Mouse (Mus musculus): ENCODE measurements at regions not wholly inside any gene's neighbourhood (a gene's known extent, or its start where the extent isn't known, plus 50 kb on each side); places are given as distances from the start of the nearest gene placed in this dataset.

DNA sequence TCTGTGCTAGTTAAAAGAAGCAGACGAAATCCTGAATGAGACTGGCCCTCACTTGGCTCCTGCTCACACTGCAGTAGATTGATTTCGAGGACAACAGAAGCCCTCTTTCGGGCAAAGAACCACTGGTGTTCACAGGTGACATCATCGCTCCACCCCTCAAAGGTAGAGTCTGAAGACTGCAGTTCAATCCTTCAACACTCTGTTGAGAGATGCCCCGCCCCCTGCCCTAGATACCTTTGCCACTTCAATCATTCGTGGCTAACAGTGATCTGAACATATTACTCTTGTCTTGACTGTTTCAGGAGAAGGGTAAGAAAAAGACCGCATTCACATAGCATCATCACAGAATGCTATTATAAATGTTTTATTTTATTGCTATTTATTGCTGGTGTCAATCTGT is 205.5 kb upstream of the Gadl1 start:
- Histone ChIP-seq H3K36me3 (no peaks in the 10 kb centered on the region), H3K9me3 (replicated peaks) (no peaks in the 10 kb centered on the region), H3K27ac (replicated peaks) (no peak overlapping the region), H3K4me1 (no peaks in the 10 kb centered on the region), H3K4me2 (replicated peaks) (no peak overlapping the region), H3K27me3 (no peaks in the 10 kb centered on the region), H3K9ac (no peak overlapping the region), H3K4me3 (replicated peaks) (no peak overlapping the region)
- ATAC-seq (ENCODE audit: insufficient number of reproducible peaks, low FRiP score, low TSS enrichment, low read depth), result no peak
- 86% methylated on average over 7 of the region's 7 CpGs for WGBS

DNA sequence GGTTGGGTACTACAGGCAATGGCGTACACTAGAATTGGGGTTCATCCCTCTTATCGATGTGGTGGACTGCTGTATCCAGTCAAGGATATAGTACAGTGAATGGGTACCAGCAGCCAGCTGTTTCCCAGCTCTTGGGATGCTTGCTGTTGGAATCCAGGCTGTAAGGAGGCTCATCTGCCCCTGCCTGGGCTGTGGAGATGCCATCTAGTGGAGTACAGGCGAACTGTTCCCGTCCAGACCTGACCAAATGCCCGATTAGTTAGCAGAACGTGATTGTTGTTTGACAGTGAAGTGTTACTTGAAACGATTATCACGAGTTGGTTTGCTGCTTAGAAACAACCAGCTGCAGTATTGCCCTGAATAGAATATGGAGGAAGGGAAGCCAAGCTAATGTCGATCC is 205.0 kb upstream of the Gadl1 start:
- Histone ChIP-seq H3K36me3 (no peaks in the 10 kb centered on the region), H3K9me3 (replicated peaks) (no peaks in the 10 kb centered on the region), H3K9ac (no peak overlapping the region), H3K27me3 (no peaks in the 10 kb centered on the region), H3K4me1 (no peaks in the 10 kb centered on the region), H3K4me2 (replicated peaks) (no peak overlapping the region), H3K4me3 (replicated peaks) (no peak overlapping the region), H3K27ac (replicated peaks) (no peak overlapping the region)
- ATAC-seq (ENCODE audit: insufficient number of reproducible peaks, low FRiP score, low TSS enrichment, low read depth), result no peak
- WGBS, result 38% methylated on average over 9 of the region's 9 CpGs

- Histone ChIP-seq H3K27me3 (no peaks in the 10 kb centered on the region), H3K9me3 (replicated peaks) (no peaks in the 10 kb centered on the region), H3K27ac (replicated peaks) (no peak overlapping the region), H3K9ac (no peak overlapping the region), H3K4me1 (no peaks in the 10 kb centered on the region), H3K4me3 (replicated peaks) (no peak overlapping the region), H3K36me3 (no peaks in the 10 kb centered on the region), H3K4me2 (replicated peaks) (no peak overlapping the region)
- ATAC-seq (ENCODE audit: insufficient number of reproducible peaks, low FRiP score, low TSS enrichment, low read depth), result no peak
- 90% methylated on average over 6 of the region's 6 CpGs for WGBS
These were observed 203.5 kb upstream of the Gadl1 start for GRCm38 (mm10) chr9:115705761-115706160.

DNA sequence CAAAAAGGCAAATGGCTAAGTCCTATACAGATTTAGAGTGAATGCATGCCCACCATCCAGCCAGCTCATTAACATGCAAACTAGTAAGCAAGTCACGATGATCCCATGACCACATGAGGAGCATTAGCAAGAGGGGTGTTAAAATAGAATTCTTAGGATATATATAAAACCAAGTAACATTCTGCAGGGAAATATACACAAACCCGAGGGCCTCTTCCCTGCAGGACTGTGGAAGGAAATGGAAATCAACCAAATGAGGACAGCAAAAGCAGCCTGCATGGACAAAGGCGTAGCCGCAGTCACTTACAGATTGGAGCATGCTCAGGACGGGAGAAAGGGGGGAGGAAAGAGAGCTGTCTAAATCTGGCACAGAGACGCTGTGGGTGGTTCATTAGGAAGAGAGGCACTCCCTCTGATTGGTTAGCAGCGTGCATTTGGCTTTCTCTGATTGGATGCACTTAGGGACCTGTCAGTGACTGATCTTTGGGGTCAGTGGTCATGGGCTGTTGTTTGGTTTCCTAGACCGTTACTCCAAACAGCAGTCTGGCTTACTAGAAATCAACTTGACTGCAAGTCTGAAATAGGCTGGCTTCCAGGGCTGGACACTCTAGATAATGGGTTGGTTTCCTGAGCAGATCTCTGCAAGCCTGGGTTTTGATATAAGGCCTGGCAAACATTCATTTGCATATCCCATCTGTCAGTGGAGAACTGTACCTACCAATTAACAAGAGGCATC is 200.9 kb upstream of the Gadl1 start:
- H3K27ac ChIP-seq (replicated peaks), result no peak overlapping the region
- H3K4me2 ChIP-seq (replicated peaks), result no peak overlapping the region
- no peaks in the 10 kb centered on the region for H3K4me1 ChIP-seq
- no peaks in the 10 kb centered on the region for H3K36me3 ChIP-seq
- no peak for ATAC-seq (ENCODE audit: insufficient number of reproducible peaks, low FRiP score, low TSS enrichment, low read depth)
- H3K4me3 ChIP-seq (replicated peaks), result no peak overlapping the region
- 41% methylated on average over 8 of the region's 8 CpGs for WGBS
- no peaks in the 10 kb centered on the region for H3K27me3 ChIP-seq
- H3K9me3 ChIP-seq (replicated peaks), result no peaks in the 10 kb centered on the region
- no peak overlapping the region for H3K9ac ChIP-seq

- no peaks in the 10 kb centered on the region for H3K4me1 ChIP-seq
These were observed 199.1 kb upstream of the Gadl1 start for GRCm38 (mm10) chr9:115710039-115710739.

DNA sequence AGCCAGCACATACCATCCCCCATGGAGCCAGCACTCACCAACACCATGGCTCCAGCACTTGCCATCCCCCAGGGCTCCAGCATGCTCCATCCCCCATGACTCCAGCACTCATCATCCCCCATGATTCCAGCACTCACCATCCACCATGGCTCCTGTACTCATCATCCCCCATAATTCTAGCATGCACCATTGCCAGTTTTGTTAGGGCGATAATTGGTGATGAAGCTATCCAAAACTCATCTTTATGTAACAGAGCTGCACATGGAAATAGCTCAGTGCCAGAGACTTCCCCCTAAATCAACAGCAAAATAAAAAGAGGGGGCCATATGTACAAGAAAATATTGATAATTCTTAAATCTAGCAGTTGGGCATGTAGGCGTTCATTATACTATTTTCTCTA is 188.9 kb upstream of the Gadl1 start:
- Histone ChIP-seq H3K4me3 (replicated peaks) (no peak overlapping the region), H3K4me1 (no peaks in the 10 kb centered on the region), H3K36me3 (no peaks in the 10 kb centered on the region), H3K4me2 (replicated peaks) (no peak overlapping the region), H3K9me3 (replicated peaks) (no peaks in the 10 kb centered on the region), H3K9ac (no peak overlapping the region), H3K27ac (replicated peaks) (no peak overlapping the region), H3K27me3 (no peaks in the 10 kb centered on the region)
- 93% methylated on average over 2 of the region's 2 CpGs for WGBS
- no peak for ATAC-seq (ENCODE audit: insufficient number of reproducible peaks, low FRiP score, low TSS enrichment, low read depth)

More at GRCm38 (mm10) chr9:115710039-115710739, 199.1 kb upstream of the Gadl1 start:
- H3K9me3 ChIP-seq (replicated peaks), result no peaks in the 10 kb centered on the region
- H3K27me3 ChIP-seq, result no peaks in the 10 kb centered on the region
- no peak overlapping the region for H3K27ac ChIP-seq (replicated peaks)
- WGBS, result 79% methylated on average over 14 of the region's 14 CpGs
- H3K9ac ChIP-seq, result no peak overlapping the region
- no peaks in the 10 kb centered on the region for H3K36me3 ChIP-seq
- ATAC-seq (ENCODE audit: insufficient number of reproducible peaks, low FRiP score, low TSS enrichment, low read depth), result no peak
- H3K4me2 ChIP-seq (replicated peaks), result no peak overlapping the region
- no peak overlapping the region for H3K4me3 ChIP-seq (replicated peaks)

GRCm38 (mm10) chr9:115720841-115721240 is 188.4 kb upstream of the Gadl1 start:
- no peak for ATAC-seq (ENCODE audit: insufficient number of reproducible peaks, low FRiP score, low TSS enrichment, low read depth)
- no peak overlapping the region for H3K9ac ChIP-seq
- H3K4me2 ChIP-seq (replicated peaks), result no peak overlapping the region
- no peaks in the 10 kb centered on the region for H3K36me3 ChIP-seq
- WGBS, result 93% methylated on average over 2 of the region's 2 CpGs
- H3K27me3 ChIP-seq, result no peaks in the 10 kb centered on the region
- no peaks in the 10 kb centered on the region for H3K4me1 ChIP-seq
- no peaks in the 10 kb centered on the region for H3K9me3 ChIP-seq (replicated peaks)
- H3K27ac ChIP-seq (replicated peaks), result no peak overlapping the region
- no peak overlapping the region for H3K4me3 ChIP-seq (replicated peaks)

DNA sequence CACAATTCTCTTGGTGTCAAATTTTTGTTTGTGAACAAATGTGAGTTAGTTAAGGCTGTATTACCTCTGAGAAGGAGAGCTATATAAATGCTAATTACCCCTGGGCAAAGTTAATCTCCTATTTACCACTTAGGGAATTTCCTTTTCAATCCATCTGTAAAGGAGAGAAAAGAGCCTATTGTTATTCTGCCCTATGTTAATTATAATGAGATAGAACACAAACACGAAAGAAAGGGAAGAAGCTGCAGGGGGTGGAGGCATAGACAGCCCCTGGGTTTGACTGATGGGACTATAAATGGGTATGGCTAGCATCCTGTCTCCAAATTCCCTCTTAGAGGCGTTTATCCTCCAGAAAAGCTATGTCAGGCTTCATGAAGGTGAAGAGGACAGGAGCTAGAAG is 185.2 kb upstream of the Gadl1 start:
- Histone ChIP-seq H3K9ac (no peak overlapping the region), H3K4me3 (replicated peaks) (no peak overlapping the region), H3K9me3 (replicated peaks) (no peaks in the 10 kb centered on the region), H3K27ac (replicated peaks) (no peak overlapping the region), H3K27me3 (no peaks in the 10 kb centered on the region), H3K4me1 (peaks cover 3% of the 10 kb centered on the region; the same call in 1 of the 2 replicates), H3K4me2 (replicated peaks) (no peak overlapping the region), H3K36me3 (no peaks in the 10 kb centered on the region)
- ATAC-seq (ENCODE audit: insufficient number of reproducible peaks, low FRiP score, low TSS enrichment, low read depth), result no peak
- WGBS, result 28% methylated on average over 2 of the region's 2 CpGs

DNA sequence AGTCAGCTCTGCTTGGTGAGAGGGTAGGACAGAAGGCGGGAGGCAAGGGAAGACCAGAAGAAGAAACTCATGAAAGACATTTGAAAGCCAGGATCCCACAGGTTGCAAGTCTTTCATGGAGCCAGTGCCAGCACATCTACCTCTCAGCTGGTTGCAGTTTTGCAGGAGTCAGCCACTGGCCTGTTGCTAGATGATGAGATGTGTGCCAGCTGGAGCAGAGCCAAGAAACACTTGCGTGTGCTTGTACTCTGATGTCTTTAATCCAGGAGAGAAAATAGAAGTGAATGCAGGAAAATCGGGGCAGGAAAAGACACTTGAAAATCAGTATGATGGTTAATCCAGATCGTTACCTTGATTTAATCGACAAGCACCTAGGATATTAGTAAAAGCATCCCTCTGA is 181.9 kb upstream of the Gadl1 start:
- H3K9me3 ChIP-seq (replicated peaks), result no peaks in the 10 kb centered on the region
- 41% methylated on average over 5 of the region's 5 CpGs for WGBS
- H3K9ac ChIP-seq, result no peak overlapping the region
- H3K36me3 ChIP-seq, result no peaks in the 10 kb centered on the region
- peaks cover 3% of the 10 kb centered on the region; the same call in 1 of the 2 replicates for H3K4me1 ChIP-seq
- no peak overlapping the region for H3K4me3 ChIP-seq (replicated peaks)
- no peak overlapping the region for H3K4me2 ChIP-seq (replicated peaks)
- no peak for ATAC-seq (ENCODE audit: insufficient number of reproducible peaks, low FRiP score, low TSS enrichment, low read depth)
- no peaks in the 10 kb centered on the region for H3K27me3 ChIP-seq
- no peak overlapping the region for H3K27ac ChIP-seq (replicated peaks)

- Histone ChIP-seq H3K4me3 (replicated peaks) (no peak overlapping the region), H3K4me2 (replicated peaks) (no peak overlapping the region), H3K27me3 (no peaks in the 10 kb centered on the region), H3K36me3 (no peaks in the 10 kb centered on the region), H3K27ac (replicated peaks) (no peak overlapping the region), H3K9me3 (replicated peaks) (no peaks in the 10 kb centered on the region), H3K4me1 (peaks cover 3% of the 10 kb centered on the region; the same call in 1 of the 2 replicates), H3K9ac (no peak overlapping the region)
- ATAC-seq (ENCODE audit: insufficient number of reproducible peaks, low FRiP score, low TSS enrichment, low read depth), result no peak
- 29% methylated on average over 6 of the region's 6 CpGs for WGBS
These were observed 177.7 kb upstream of the Gadl1 start for GRCm38 (mm10) chr9:115731557-115731956.

- H3K4me1 ChIP-seq, result no peaks in the 10 kb centered on the region
- H3K36me3 ChIP-seq, result no peaks in the 10 kb centered on the region
- no peak overlapping the region for H3K4me3 ChIP-seq (replicated peaks)
- WGBS, result 92% methylated on average over 4 of the region's 4 CpGs
- no peak overlapping the region for H3K27ac ChIP-seq (replicated peaks)
- H3K9me3 ChIP-seq (replicated peaks), result no peaks in the 10 kb centered on the region
- H3K9ac ChIP-seq, result no peak overlapping the region
- no peaks in the 10 kb centered on the region for H3K27me3 ChIP-seq
- ATAC-seq (ENCODE audit: insufficient number of reproducible peaks, low FRiP score, low TSS enrichment, low read depth), result no peak
- H3K4me2 ChIP-seq (replicated peaks), result no peak overlapping the region
These were observed 176.2 kb upstream of the Gadl1 start for GRCm38 (mm10) chr9:115733104-115733503.

DNA sequence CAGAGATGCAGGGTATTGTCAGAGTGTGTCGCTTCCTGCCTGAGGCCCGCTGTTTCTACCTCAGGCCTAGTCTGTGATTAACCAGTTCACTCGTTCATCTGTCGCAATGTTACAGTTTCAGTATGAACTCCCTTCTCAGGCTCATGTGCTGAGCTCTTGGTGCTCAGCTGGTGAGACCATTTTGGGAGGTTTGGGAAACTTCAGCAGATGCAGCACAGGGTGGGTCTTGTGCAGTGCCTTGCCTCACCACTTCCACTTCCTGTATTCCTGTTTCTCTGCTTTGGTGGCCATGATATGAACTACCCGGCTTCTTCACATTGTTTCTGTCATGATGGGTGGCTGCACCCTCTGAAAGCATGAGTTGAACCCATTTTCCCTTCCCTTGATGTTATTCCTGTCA is 169.3 kb upstream of the Gadl1 start:
- H3K9me3 ChIP-seq (replicated peaks), result no peaks in the 10 kb centered on the region
- H3K27ac ChIP-seq (replicated peaks), result no peak overlapping the region
- H3K9ac ChIP-seq, result no peak overlapping the region
- no peaks in the 10 kb centered on the region for H3K27me3 ChIP-seq
- ATAC-seq (ENCODE audit: insufficient number of reproducible peaks, low FRiP score, low TSS enrichment, low read depth), result no peak
- no peaks in the 10 kb centered on the region for H3K4me1 ChIP-seq
- 72% methylated on average over 5 of the region's 5 CpGs for WGBS
- H3K4me3 ChIP-seq (replicated peaks), result no peak overlapping the region
- no peak overlapping the region for H3K4me2 ChIP-seq (replicated peaks)
- no peaks in the 10 kb centered on the region for H3K36me3 ChIP-seq

Measured in embryonic facial prominence, embryonic 15.5 days (tissue).